Mouse (Mus musculus) lung, postnatal 25 days (tissue): ENCODE measurements at regions not wholly inside any gene's neighbourhood (a gene's known extent, or its start where the extent isn't known, plus 50 kb on each side); places are given as distances from the start of the nearest gene placed in this dataset.

Experiments used
- DNase-seq: peaks from one replicate; pipeline ENCODE4 v3.0.0; 2022; ENCODE audit warnings: low spot score

DNA sequence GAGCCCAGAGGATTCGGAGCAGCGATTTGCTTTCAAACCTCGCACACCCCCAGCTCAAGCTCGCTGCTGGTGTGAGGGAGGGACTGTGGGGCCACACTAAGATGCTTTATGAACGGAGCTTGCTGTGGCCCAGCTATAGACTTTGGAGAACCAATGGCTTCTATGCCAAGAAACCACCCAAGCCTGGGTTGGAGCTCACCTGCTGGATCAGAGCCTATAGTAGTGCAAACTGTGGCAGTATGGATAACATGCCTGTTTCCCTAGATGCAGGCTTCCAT is 142.5 kb upstream of the A230072I06Rik start:
- no peak for DNase-seq

DNA sequence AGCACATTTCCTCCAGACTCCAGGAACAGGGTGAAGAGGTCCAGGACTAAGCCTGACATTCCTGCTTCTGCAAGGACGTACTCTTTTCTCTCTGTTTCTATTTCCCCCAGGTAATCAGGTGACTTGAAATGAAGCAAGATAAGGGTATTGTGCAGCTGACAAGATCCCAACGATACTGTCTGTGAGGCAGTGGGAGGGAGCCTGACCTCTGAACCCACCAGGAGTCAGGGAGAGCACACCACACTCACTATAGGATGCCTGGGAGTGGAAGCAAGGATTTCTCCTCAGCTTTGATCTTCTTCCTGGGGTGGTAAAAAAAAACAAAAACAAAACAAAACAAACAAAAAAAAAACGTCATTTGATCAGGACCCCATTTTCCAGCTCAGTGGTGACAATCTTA is 141.1 kb upstream of the A230072I06Rik start:
- DNase-seq: no peak

DNA sequence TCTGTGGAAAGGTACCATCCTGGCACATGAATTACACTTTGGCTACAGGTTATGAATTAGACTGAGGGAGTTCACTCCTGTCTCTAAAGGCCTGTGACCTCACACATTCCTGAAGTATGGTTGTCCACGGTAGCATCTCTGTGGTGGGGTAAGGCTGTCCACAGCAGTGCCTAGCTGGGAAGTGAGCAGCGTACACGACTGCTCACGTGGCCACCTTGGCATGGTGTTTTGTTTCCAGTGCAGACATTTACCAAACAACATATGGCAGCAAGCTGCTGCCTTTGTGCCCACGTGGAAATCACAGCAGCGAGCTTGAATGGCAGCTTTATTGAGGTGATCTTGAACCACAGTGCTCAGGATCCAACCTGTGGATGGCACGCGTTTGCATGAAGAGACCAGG is 140.7 kb upstream of the A230072I06Rik start:
- no peak for DNase-seq

DNA sequence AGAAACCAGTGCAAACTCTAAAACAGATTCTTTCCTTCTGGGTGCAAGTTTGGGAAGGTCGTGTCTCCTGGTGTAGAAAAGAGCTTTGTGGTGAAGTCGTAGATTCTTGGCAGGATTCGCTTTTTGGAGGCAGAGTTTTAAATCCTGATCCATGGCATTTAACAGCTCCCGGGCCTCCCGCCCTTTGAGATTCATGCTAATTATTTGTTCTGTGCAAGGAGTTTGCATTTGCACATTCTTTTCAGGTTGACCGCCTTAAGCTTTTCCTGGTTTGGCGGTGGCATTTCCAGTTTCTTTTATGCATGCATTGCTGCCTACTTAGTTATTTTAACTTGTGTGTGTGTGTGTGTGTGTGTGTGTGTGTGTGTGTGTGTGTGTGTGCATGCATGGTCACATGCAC is 126.9 kb upstream of the A230072I06Rik start:
- DNase-seq: no peak

DNA sequence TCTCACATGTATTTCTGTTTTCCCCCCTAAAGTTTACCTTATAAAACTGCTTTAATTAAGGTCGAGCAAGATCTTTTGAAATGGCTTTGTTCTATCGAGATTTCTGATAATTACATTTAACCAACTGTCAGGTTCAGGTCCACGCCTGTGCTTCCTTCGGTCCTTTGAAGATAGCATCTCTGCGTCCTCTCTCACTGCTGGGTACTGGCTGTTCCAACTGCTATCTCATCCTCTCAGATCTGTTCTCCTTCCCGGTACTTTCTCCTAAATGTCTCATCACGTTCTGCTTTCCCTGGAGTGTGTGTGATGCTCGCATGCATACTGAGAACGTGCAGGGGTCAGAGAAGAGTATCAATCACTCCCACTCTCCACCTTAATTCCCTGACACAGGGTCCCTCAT is 125.8 kb upstream of the A230072I06Rik start:
- DNase-seq: peak; percentile 57

DNA sequence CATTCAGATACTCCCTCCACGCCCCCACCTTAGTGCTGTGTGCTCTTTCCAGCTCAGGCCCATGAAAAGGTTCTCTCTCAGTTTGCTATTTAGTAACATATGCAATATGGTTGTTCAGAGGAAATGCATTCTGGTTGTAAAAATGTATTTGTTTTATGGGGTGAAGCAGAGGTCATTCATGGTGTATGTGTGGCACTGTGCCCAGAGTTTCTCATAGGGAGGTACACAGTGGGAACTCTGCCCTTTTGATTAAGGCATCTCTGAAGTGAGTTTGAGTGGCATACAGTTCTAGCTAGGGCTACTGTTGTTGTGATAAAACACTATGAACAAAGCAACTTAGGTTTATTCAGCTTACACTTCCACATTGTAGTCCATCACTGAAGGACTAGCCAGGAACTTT is 121.7 kb upstream of the A230072I06Rik start:
- no peak for DNase-seq

DNA sequence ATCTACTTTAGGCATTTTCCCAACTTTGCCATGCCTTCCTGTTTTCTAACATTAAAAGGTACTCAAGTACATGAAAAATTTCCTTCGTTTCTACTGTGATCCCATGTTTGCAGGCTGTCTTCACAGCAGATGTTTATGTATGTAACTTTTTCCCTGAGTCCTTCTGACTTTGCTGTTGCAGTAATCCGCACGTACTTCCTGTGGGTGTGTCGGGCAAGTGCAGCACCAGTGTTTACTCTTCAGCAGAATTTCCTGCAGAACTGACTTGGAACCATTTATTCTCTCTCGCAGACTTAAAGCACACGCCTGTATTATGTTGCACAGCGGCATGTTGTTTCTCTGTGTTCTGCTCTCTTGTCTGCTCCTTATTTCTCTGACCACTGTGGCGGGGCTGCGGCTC is 120.4 kb upstream of the A230072I06Rik start:
- peak; percentile 50 for DNase-seq

DNA sequence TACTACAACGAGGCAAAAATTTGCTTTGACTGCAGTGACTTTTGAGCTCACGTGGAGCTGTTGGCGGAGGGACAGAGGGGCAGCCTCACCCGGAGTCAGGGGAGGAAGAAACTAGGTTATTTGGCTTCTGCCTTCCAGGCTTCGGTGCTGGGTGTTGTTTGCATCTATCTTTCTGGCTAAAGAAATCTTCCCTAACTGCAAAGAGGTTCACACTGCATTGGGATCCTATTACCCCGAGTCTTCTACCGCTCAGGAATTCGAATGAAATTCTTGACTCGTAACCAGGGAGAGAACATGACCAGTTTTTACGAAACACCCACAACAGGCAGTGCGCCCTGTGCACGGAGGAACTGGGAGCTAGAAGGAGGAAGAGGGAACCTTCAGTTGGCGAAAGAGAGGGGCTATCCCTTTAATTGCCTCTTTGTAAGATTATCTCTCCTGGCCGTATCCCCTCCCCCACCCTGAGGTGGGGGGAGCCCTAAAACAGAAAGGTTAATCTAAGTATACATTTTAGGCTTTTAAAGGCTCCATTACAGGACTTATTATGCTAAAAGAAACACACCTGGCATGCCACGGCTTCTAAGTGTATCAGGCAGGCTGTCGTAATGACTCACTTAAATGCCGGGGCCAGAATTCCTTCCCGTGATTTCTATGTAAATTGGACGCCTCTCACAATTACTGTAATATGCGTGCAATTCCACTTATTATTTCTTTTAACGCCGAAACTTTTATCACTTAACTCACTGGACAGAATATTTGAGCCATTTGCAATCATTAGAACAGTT is 115.5 kb upstream of the A230072I06Rik start:
- no peak for DNase-seq

DNA sequence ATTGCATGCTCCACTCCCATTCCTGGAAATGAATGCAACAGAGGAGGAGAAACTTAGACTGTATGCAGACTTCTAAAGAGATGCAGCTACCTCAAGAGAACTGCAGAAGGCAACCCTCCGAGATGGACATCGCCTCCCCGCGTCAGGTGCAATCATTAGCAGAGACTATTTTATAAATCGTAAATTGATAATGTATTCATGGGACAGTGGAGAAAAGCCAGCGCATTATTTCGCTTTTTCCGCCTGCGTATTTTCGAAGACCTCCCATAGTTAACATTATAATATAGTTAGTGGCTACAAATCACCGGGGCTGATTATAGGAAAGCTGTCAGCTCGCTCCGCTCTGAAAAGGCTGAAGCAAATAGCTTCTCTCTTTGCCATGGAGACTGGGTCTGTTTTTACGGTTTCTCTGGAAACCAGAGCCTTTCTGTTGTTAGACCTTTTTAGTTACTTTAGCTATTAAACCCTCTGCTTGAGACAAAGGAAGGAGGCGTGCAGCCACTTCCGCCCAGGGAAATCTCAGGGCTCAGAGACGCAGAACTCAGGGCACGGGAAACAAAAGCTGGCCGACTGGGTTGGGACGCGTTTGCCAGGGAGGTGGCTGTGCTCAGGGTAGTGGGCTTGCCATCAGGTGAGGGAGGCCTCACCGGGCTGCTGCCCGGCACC is 113.0 kb upstream of the A230072I06Rik start:
- DNase-seq: no peak

DNA sequence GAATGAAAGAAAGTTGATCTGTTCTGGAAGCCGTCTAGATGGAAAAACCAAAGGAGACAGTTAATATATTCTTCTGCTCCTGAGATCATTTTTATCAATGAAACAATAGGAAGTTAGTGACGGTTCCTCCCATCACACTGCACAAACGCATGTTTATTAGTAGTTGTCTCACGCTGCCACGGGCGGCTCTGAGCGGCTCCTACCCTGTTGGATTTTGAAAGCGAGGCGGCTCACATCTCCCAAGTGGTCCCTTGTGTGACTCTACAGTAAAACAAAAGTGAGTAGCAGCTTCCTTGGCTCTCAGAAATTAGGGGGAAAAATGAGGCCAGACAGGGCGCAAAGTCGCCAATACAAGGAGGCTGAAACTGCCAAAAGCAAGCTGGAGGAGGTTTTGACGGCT is 106.8 kb upstream of the A230072I06Rik start:
- DNase-seq: no peak

DNA sequence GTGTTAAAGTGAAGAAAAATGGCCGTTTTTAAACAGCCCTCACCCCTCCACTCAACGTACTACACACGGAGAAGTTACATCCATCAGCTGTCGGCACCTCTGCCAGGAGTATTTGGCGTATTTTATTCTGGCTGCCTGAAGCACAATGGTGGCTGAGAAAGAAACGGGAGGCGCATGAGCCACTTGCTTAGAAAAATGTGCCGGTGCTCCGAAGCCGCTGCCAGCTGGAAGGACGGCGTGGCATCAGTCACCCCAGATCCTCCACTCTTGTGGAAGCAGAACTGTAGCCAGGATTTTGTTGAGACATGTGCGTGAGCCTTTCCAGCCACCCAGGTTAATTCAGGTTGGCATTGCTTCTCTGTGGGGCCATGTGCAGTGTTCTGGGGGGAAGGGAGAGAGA is 103.1 kb upstream of the A230072I06Rik start:
- DNase-seq: no peak

DNA sequence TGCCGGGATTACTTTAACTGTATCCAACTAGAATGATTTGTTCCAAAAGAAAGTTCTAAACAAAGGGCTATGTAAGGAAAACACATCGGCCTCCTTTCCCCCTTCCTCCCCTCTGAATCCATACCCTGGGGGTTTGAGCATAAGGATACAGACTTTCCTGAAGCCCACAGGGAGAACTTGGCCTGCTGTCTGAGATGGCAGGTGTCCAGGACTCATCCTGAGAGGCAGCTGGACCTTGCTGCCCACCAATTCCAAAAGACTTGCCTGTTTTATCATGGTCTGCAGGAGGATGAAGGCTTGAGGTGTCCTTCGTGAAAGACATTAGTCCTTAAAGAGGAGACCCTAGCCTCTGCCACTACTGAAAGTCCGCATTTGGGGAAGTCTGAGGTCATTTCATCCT is 94.0 kb upstream of the A230072I06Rik start:
- DNase-seq: no peak

DNA sequence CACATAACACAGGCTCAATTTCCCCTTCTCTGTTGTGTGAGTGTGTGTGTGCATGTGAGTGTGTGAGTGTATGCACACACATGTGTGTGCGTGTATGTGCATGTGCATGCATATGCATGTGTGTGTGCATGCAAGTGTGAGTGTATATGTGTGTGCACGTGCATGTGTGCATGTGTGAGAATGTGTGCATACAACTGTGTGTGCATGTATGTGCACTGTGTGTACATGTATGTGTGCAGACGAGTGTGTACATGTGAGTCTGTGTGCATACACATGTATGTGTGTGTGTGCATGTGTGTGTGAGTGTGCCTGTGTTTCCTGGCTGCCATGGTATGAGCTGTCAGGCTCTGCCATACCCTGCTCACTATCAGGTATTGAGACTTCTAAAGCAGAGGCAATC is 91.3 kb upstream of the A230072I06Rik start:
- DNase-seq: no peak

DNA sequence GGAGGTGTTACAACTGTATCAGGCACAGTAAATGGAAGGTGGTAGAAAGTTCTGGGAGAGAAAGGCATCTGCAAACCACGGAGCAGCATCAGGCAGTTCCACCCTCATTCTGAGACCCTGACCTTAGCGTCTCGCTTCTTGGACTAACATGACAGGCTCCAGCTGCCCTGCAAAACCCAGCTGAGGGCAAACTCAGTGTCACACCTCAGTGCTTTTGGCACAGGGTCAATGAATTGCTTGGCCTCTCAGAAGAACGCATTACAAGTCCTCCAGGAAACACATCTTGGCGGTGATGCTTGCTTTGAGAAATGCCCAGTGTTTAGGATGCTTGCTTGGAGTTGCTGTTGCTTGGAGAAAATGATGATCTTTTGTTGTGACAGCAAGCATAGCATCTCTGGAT is 90.2 kb upstream of the A230072I06Rik start:
- DNase-seq: no peak

DNA sequence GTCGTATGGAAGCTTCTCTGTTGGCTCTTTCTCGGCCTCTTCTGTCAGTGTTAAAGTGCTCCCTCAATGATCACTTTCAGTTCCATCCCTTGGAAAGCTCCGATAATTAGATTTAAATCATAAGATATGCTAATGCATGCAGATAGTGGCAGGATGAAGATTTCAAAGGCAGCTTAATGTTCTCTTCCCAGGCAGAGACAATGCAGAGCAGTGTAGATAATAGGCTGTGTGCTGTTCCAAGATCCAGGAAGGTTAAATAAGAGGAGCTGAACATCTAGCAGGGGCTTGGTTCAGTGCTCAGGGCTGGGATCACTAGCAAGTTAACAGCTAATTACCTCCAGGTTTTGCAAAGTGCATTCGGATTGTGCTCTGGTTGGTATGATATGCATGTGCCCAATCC is 89.7 kb upstream of the A230072I06Rik start:
- no peak for DNase-seq

DNA sequence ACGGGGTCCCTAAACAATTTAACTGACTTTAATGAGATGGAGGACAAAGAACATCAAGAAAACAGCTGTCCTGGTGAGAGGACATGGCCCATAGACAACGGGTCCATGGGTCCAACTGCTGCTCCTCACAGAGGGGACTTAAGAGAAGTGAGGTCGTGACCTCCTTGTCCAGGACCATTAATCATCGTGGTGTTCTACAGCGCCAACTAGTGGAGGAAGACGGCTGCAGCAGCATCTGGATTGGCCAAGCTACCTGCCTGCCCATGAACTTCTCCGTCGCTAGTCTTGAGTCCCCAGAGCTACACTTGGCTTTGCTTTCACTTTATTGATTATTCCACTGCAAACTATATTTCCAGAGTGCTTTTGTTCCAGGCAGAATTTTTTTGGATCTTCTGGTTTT is 86.6 kb upstream of the A230072I06Rik start:
- DNase-seq: peak; percentile 5

DNA sequence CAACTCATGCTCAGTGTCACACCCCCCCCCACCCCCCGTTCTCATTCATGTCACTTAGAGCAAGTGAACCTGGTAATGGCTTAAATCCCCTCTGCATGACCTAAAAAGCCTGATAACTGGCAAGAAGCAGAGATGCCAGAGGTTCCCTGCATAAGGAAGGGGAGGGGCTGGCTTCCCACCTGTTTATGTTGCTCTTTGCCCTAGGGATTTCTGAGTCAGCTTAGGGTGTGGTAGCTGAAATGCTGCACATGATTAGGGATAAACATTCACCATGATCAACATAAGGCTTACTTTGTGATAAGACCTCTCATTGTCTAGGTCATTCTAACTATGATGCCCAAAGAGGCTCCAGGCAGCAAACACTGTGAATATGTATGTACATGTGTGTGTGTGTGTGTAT is 72.7 kb upstream of the A230072I06Rik start:
- DNase-seq: no peak

DNA sequence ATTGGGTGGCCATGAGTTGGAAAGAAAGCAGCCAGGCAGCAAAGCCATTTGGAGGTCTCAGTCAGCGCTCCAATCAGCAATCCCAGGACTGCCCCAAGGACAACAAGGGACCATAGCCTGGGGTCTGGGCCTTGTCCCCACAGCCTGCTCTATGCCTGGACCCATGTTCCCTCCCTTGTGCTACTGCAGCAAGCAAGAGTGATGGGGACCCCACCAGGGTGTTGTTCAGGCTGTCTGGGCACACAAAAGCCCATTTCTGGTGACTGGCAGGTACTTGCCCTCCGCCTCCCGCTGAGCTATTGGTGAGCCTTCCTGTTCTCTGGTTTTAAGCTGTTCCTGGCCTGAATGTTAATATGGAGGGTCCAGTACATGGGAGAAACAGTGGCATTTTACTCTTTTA is 71.2 kb upstream of the A230072I06Rik start:
- DNase-seq: no peak

DNA sequence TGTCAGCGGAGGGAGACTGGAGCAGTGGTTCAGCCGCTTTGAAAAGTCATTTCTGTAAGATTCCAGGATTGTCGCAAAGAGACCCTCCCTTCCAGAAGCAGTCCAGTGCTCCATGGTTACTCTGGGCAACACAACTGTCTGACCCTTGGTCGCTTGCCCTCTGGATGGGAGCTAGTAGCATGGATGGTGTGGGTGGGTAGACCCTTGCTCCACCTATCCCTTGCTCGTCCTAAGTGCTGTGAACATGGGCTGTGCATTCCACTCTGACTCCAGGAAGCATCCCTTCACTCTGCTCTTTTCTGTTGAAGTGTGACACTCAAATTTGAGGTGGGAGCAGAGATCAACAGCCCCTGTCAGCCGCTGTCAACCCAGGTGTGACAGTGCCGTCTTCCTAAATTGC is 64.8 kb upstream of the A230072I06Rik start:
- no peak for DNase-seq

DNA sequence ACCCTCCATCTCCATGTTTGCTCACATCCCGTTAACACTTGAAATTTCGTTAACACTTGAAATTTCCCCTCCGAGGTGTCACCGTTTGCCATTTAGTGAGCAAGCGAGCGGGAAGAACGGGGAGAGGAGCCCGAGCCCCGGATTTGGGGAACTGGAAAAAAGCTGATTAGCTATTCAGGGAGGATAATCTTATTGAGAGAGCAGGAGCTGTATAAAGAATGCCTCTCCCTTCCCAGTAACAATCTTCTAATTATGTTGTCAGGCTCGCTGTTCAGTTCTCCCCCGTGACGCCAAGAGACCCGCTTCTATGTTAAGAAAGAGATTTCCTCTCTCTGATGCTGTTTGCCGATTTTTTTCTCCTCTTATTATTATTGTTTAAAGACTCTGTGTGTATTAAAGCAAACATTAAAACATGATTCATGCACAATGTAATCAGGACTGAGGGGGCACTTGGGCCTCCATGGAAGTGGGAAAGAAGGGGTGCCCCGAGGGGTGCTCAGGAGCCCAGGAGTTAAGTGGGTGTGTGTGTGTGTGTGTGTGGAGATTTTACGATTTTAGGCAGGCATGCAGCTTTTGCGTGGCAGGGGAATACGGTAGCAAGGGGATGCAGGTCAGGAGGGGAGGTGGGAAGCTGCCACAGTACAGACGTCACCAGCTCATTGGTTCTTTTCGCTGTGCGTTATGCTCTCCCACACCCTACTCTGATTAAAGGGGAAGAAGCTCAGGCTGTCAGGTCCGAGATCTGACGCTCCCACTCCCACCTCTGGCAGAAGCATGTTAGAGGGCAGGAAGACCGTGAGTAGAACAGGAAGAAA is 64.2 kb upstream of the A230072I06Rik start:
- DNase-seq: no peak

DNA sequence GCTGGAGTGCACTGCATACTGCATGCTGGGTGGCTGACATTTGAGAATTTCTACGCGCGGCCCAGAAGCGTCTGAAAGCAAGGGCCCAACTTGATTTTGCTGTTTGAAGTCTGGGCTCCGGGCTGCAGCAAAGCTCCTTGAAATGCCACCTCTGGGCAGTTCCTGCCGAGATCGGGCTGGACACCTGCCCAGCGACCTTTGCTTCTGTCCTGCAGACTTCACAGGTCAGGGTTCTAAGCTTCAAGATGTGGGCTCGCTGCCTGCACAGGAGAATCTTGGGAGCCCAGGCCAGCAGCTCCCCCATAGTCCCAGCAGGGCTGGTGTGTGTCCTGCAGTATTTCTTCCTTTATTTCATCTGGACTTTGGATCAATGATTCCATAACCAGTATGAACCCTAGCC is 57.1 kb upstream of the A230072I06Rik start:
- no peak for DNase-seq

DNA sequence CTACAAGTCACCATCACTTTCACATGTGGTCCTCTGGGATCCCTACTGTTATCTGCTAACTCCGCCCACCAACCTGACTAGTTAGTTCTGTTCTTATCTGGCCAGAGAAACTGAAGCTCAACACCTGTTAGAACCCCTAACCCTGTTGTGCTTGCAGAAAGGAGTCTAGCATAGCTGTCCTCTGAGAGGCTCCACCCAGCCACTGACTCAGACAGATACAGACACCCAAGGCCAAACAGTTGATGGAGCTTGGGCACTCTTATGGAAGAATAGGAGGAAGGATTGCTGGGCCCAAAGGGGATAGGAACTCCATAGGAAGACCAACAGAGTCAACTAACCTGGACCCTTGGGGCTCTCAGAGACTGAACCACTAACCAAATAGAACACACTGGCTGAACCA is 55.2 kb upstream of the A230072I06Rik start:
- DNase-seq: no peak
